Mouse (Mus musculus): ENCODE results near the gene Zcchc17. TPM values are rescaled to one million over a fixed set of nuclear protein-coding genes. Genes with fewer than 3 reads are reported as not detected.

Gene Zcchc17
- polyA plus RNA-seq, 1 experiment: 13.0 TPM

DNA sequence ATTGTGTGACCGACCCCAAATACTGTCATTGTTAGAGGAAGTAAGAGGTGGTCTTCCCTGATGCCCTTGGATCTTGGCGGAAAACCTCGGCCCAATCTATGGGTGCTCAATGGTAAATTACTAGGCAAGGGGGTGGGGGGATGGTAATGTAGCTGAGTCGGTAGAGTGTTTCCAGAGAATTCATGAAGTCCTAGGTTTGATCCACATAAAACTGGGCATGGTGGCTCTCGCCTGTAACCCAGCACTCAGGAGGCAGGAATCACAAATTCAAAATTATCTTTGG is 84.0 kb downstream of the Zcchc17 start:
- H3K4me3 ChIP-seq (ENCODE audit: extremely low read depth, insufficient read depth, insufficient read length): no peak overlapping the region
- WGBS: 67% methylated on average over 5 of the region's 5 CpGs

GRCm38 (mm10) chr4:130275016-130275822 is 84.5 kb downstream of the Zcchc17 start:
- DNase-seq (ENCODE audit: low read depth in 1 of 2, low spot score in 2 of 2): no peak
- no peak overlapping the region for H3K4me3 ChIP-seq (ENCODE audit: extremely low read depth, insufficient read depth, insufficient read length)

More for the DNA sequence above, 84.0 kb downstream of the Zcchc17 start:
- no peak for DNase-seq (ENCODE audit: low read depth in 1 of 2, low spot score in 2 of 2)
- Histone ChIP-seq H3K36me3 (ENCODE audit: control insufficient read depth, insufficient read depth, low read length) (no peaks in the 10 kb centered on the region), H3K27me3 (ENCODE audit: control insufficient read depth, insufficient read depth, low read length) (peaks cover 12% of the 10 kb centered on the region; the same call in 1 of the 2 replicates), H3K4me1 (ENCODE audit: control insufficient read depth, insufficient read depth, insufficient read length) (no peaks in the 10 kb centered on the region), H3K27ac (ENCODE audit: insufficient read depth, low read length) (no peak overlapping the region)
- no peak for TF ChIP-seq CTCF (IDR thresholded peaks at IDR 0.05; ENCODE audit: extremely low read depth, insufficient read depth, insufficient read length, insufficient replicate concordance)
- TF ChIP-seq POLR2A (IDR thresholded peaks at IDR 0.05; ENCODE audit: low read depth, low read length): no peak

DNA sequence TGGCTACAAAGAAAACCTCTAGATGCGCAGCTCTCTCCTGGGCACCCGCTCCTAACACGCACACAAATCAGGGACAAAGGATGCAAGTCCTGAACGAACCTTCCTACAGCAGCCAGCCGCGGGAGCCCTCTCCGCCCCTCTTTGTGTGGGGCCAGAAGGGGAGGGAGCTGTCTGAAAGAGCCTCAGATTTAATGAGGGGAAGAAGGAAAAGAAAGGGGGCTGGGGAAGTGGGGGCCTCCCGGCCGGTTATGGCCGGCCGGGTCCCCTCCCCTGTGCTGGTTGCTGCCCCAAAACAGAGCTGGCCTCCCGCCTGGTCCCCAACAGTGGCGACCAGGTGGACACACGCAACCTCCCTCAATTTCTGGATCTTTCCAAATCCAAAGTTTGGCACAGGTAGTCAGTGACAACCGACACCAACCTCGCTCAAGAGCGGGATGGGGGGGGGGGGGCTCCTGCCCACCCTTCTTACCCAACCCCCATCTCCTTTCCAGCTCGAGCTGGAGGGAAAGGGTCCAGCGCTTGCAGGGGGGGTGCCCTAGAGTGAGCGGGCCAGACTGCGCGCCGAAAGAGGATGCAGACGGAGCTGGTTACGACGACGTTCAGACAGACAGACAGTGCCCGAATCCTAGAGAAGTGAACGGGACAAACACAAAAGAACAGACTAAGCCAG is 85.3 kb downstream of the Zcchc17 start:
- TF ChIP-seq CTCF (IDR thresholded peaks at IDR 0.05; ENCODE audit: extremely low read depth, insufficient read depth, insufficient read length, insufficient replicate concordance): no peak
- TF ChIP-seq POLR2A (IDR thresholded peaks at IDR 0.05; ENCODE audit: low read depth, low read length): no peak
- no peaks in the 10 kb centered on the region for H3K4me1 ChIP-seq (ENCODE audit: control insufficient read depth, insufficient read depth, insufficient read length)
- H3K36me3 ChIP-seq (ENCODE audit: control insufficient read depth, insufficient read depth, low read length): no peaks in the 10 kb centered on the region
- peaks cover 12% of the 10 kb centered on the region; the same call in 1 of the 2 replicates for H3K27me3 ChIP-seq (ENCODE audit: control insufficient read depth, insufficient read depth, low read length)
- no peak for DNase-seq (ENCODE audit: low read depth in 1 of 2, low spot score in 2 of 2)
- 2% methylated on average over 29 of the region's 29 CpGs for WGBS
- H3K4me3 ChIP-seq (ENCODE audit: extremely low read depth, insufficient read depth, insufficient read length): no peak overlapping the region
- no peak overlapping the region for H3K27ac ChIP-seq (ENCODE audit: insufficient read depth, low read length)

More at GRCm38 (mm10) chr4:130275016-130275822, 84.5 kb downstream of the Zcchc17 start:
- Histone ChIP-seq H3K27me3 (ENCODE audit: control insufficient read depth, insufficient read depth, low read length) (peaks cover 12% of the 10 kb centered on the region; the same call in 1 of the 2 replicates), H3K36me3 (ENCODE audit: control insufficient read depth, insufficient read depth, low read length) (no peaks in the 10 kb centered on the region), H3K4me1 (ENCODE audit: control insufficient read depth, insufficient read depth, insufficient read length) (no peaks in the 10 kb centered on the region), H3K27ac (ENCODE audit: insufficient read depth, low read length) (no peak overlapping the region)
- WGBS: 7% methylated on average over 62 of the region's 62 CpGs
- TF ChIP-seq CTCF (IDR thresholded peaks at IDR 0.05; ENCODE audit: extremely low read depth, insufficient read depth, insufficient read length, insufficient replicate concordance) (no peak), POLR2A (IDR thresholded peaks at IDR 0.05; ENCODE audit: low read depth, low read length) (no peak)

DNA sequence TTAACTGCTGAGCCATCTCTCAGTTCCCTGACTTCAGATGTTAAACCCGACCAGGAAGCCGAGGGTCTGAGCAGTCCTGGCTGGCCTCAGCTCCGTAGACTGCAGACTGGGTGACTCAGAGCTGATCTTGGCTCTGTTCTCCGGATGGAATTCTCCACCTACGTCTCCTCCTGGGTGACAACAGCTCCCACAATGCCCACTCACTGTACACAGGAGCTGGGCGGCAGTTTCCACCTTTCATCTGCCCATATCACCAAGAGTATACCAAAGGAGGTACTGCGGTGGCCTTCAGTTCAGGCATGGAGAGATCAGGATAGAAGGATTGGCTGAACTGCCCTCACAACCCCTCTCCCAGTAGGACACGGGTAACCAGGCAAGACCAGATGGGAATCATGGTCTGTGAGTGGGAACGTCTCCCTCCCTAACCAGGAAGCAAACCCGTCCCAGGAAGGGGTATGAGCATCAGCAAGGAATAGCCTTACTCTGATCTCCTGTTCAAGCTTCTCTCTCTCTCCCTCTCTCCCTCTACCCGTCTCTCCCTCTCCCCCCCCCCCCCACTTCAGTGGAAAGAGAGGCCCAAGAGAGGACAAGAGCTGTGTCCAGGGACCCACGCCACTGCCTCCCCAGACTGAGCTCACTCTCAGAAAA is 85.9 kb downstream of the Zcchc17 start:
- H3K27me3 ChIP-seq (ENCODE audit: control insufficient read depth, insufficient read depth, low read length): peaks cover 12% of the 10 kb centered on the region; the same call in 1 of the 2 replicates
- H3K4me1 ChIP-seq (ENCODE audit: control insufficient read depth, insufficient read depth, insufficient read length): no peaks in the 10 kb centered on the region
- DNase-seq (ENCODE audit: low read depth in 1 of 2, low spot score in 2 of 2): no peak
- H3K27ac ChIP-seq (ENCODE audit: insufficient read depth, low read length): no peak overlapping the region
- TF ChIP-seq POLR2A (IDR thresholded peaks at IDR 0.05; ENCODE audit: low read depth, low read length) (no peak), CTCF (IDR thresholded peaks at IDR 0.05; ENCODE audit: extremely low read depth, insufficient read depth, insufficient read length, insufficient replicate concordance) (no peak)
- 23% methylated on average over 12 of the region's 12 CpGs for WGBS
- H3K36me3 ChIP-seq (ENCODE audit: control insufficient read depth, insufficient read depth, low read length): no peaks in the 10 kb centered on the region
- no peak overlapping the region for H3K4me3 ChIP-seq (ENCODE audit: extremely low read depth, insufficient read depth, insufficient read length)

DNA sequence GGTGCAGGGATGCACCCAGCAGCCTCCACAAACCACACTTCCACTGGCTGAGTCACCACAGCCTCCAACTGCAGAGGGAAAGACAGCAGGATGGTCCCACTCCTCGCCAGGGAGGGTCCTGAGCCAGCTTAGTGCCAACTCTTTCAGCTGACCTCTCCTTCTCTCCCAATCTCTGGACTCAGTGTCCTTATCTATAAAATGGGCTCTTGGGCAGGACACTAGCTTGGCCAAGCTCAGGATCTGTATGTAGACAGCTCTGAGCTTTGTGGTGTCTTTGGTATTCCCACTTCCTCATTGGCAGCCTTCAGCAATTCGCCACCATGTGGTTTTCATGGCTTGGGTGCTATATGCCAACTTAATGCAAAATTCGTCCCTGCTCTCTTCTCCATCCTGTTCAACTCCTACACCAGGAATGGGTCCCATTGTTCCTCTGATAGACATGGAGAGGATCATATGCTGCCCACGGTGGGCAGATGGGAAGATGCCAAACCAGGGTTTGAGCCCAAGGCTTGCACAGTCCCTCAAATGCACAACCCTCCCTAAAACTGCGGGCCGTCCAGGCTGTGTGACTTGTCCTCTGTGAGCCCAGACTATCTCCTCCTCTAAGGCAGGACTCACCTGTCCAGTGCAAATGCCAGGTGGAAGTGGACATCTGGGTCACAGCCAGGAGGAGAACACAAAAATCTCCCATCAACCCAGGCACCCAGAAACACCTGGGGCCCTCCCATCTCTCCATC is 89.0 kb downstream of the Zcchc17 start:
- no peaks in the 10 kb centered on the region for H3K36me3 ChIP-seq (ENCODE audit: control insufficient read depth, insufficient read depth, low read length)
- no peaks in the 10 kb centered on the region for H3K4me1 ChIP-seq (ENCODE audit: control insufficient read depth, insufficient read depth, insufficient read length)
- DNase-seq (ENCODE audit: low read depth in 1 of 2, low spot score in 2 of 2): no peak
- H3K4me3 ChIP-seq (ENCODE audit: extremely low read depth, insufficient read depth, insufficient read length): no peak overlapping the region
- 45% methylated on average over 6 of the region's 6 CpGs for WGBS
- no peak for TF ChIP-seq POLR2A (IDR thresholded peaks at IDR 0.05; ENCODE audit: low read depth, low read length)
- TF ChIP-seq CTCF (IDR thresholded peaks at IDR 0.05; ENCODE audit: extremely low read depth, insufficient read depth, insufficient read length, insufficient replicate concordance): no peak
- no peak overlapping the region for H3K27ac ChIP-seq (ENCODE audit: insufficient read depth, low read length)
- peaks cover 12% of the 10 kb centered on the region; the same call in 1 of the 2 replicates for H3K27me3 ChIP-seq (ENCODE audit: control insufficient read depth, insufficient read depth, low read length)

GRCm38 (mm10) chr4:130270089-130270488 is 89.7 kb downstream of the Zcchc17 start:
- DNase-seq (ENCODE audit: low read depth in 1 of 2, low spot score in 2 of 2): no peak
- H3K27ac ChIP-seq (ENCODE audit: insufficient read depth, low read length): no peak overlapping the region
- no peaks in the 10 kb centered on the region for H3K36me3 ChIP-seq (ENCODE audit: control insufficient read depth, insufficient read depth, low read length)
- peaks cover 8% of the 10 kb centered on the region; the same call in 1 of the 2 replicates for H3K27me3 ChIP-seq (ENCODE audit: control insufficient read depth, insufficient read depth, low read length)
- no peak overlapping the region for H3K4me3 ChIP-seq (ENCODE audit: extremely low read depth, insufficient read depth, insufficient read length)
- TF ChIP-seq CTCF (IDR thresholded peaks at IDR 0.05; ENCODE audit: extremely low read depth, insufficient read depth, insufficient read length, insufficient replicate concordance): no peak
- no peak for TF ChIP-seq POLR2A (IDR thresholded peaks at IDR 0.05; ENCODE audit: low read depth, low read length)
- no peaks in the 10 kb centered on the region for H3K4me1 ChIP-seq (ENCODE audit: control insufficient read depth, insufficient read depth, insufficient read length)
- WGBS: 74% methylated on average over 8 of the region's 8 CpGs
